Mouse (Mus musculus) MEL (cell line): ENCODE measurements at regions not wholly inside any gene's neighbourhood (a gene's known extent, or its start where the extent isn't known, plus 50 kb on each side); places are given as distances from the start of the nearest gene placed in this dataset.

Experiments used
- DNase-seq: peaks from one replicate; pipeline ENCODE4 v3.0.0; 2011; ENCODE audit warnings: low read depth, low spot score
- H3K27ac ChIP-seq: 2 replicates; pipeline ENCODE4 v1.5.1; 2012; ENCODE audit warnings: low read depth, mild to moderate bottlenecking, control low read depth, low read length, moderate library complexity; ENCODE audit not compliant: control insufficient read depth
- H3K27me3 ChIP-seq, 2 experiments: fragments of 150-350 bp in 1 of 2; sonication (generic) in 1 of 2; 2 replicates each; pipeline ENCODE4 v1.6.1; 2012; ENCODE audit warnings: low read length in 2 of 2, mild to moderate bottlenecking in 2 of 2, improper control_type of control experiment in 1 of 2, moderate library complexity in 1 of 2; ENCODE audit not compliant: insufficient read depth in 2 of 2, control insufficient read depth in 1 of 2
- H3K36me3 ChIP-seq, 2 experiments: 2 replicates each; pipeline ENCODE4 v1.6.1; 2012 to 2014; ENCODE audit warnings: low read length in 2 of 2, improper control_type of control experiment in 1 of 2, inconsistent platforms in 1 of 2, mild to moderate bottlenecking in 1 of 2; ENCODE audit not compliant: insufficient read depth in 2 of 2, control insufficient read depth in 1 of 2
- H3K4me1 ChIP-seq, 2 experiments: fragments of 150-350 bp in 1 of 2; sonication (generic) in 1 of 2; 2 replicates each; pipeline ENCODE4 v1.6.1; 2012; ENCODE audit warnings: low read length in 2 of 2, improper control_type of control experiment in 1 of 2, mild to moderate bottlenecking in 1 of 2; ENCODE audit not compliant: insufficient read depth in 2 of 2, control insufficient read depth in 1 of 2
- H3K4me3 ChIP-seq, 2 experiments: fragments of 150-350 bp in 1 of 2; sonication (generic) in 1 of 2; 2 replicates each; pipeline ENCODE4 v1.5.1; 2012; ENCODE audit warnings: low read depth in 2 of 2, low read length in 2 of 2, mild to moderate bottlenecking in 2 of 2, moderate library complexity in 2 of 2, control low read depth in 1 of 2, improper control_type of control experiment in 1 of 2; ENCODE audit not compliant: control insufficient read depth in 1 of 2, insufficient read depth in 1 of 2
- H3K79me2 ChIP-seq: 2 replicates; pipeline ENCODE4 v1.6.1; 2012; ENCODE audit warnings: mild to moderate bottlenecking, low read length, moderate library complexity; ENCODE audit not compliant: control insufficient read depth, poor library complexity, insufficient read depth
- H3K9ac ChIP-seq: 2 replicates; pipeline ENCODE4 v1.6.1; 2012; ENCODE audit warnings: low read depth, mild to moderate bottlenecking, control low read depth, low read length, moderate library complexity; ENCODE audit not compliant: control insufficient read depth, poor library complexity, severe bottlenecking
- H3K9me3 ChIP-seq: fragments of 150-350 bp; sonication (generic); replicated peaks from 2 replicates; pipeline ENCODE4 v1.6.1; 2012; ENCODE audit warnings: mild to moderate bottlenecking, low read length, improper control_type of control experiment, moderate library complexity; ENCODE audit not compliant: insufficient read depth
- CHD1 ChIP-seq: IDR thresholded peaks from 2 replicates; pipeline ENCODE4 v1.6.1; 2012; ENCODE audit warnings: low read depth, mild to moderate bottlenecking, inconsistent platforms, low read length, improper control_type of control experiment
- CTCF ChIP-seq, 3 experiments: IDR thresholded peaks in 2 of 3; conservative IDR thresholded peaks in 1 of 3; 2 replicates each; pipeline ENCODE4 v1.5.1; 2011 to 2012; ENCODE audit warnings: low read length in 3 of 3, low read depth in 2 of 3, mild to moderate bottlenecking in 2 of 3, improper control_type of control experiment in 1 of 3, inconsistent platforms in 1 of 3, mixed read lengths in 1 of 3, moderate library complexity in 1 of 3; ENCODE audit not compliant: control insufficient read depth in 1 of 3, insufficient read depth in 1 of 3, poor library complexity in 1 of 3, severe bottlenecking in 1 of 3
- ELF1 ChIP-seq: IDR thresholded peaks from 2 replicates; pipeline ENCODE4 v1.6.1; 2014; ENCODE audit warnings: low read depth, mild to moderate bottlenecking, inconsistent platforms, low read length, improper control_type of control experiment, moderate library complexity
- GATA1 ChIP-seq: IDR thresholded peaks from 2 replicates; pipeline ENCODE4 v1.6.1; 2011; ENCODE audit warnings: low read depth, low read length, improper control_type of control experiment
- JUND ChIP-seq: IDR thresholded peaks from 2 replicates; pipeline ENCODE4 v1.6.1; 2011; ENCODE audit warnings: low read depth, mild to moderate bottlenecking, improper control_type of control experiment, low read length
- MAX ChIP-seq: IDR thresholded peaks from 2 replicates; pipeline ENCODE4 v1.6.1; 2011; ENCODE audit warnings: low read length, improper control_type of control experiment
- MAZ ChIP-seq: IDR thresholded peaks from 2 replicates; pipeline ENCODE4 v1.6.1; 2012; ENCODE audit warnings: low read depth, mild to moderate bottlenecking, inconsistent platforms, low read length, improper control_type of control experiment
- NELFE ChIP-seq: IDR thresholded peaks from 2 replicates; pipeline ENCODE4 v1.6.1; 2011; ENCODE audit warnings: low read depth, low read length, improper control_type of control experiment
- POLR2A ChIP-seq, 2 experiments: IDR thresholded peaks; 2 replicates each; pipeline ENCODE4 v1.6.1; 2011 to 2012; ENCODE audit warnings: low read length in 2 of 2, mild to moderate bottlenecking in 2 of 2, control low read depth in 1 of 2, improper control_type of control experiment in 1 of 2, low read depth in 1 of 2, moderate library complexity in 1 of 2; ENCODE audit not compliant: control insufficient read depth in 1 of 2, insufficient read depth in 1 of 2, poor library complexity in 1 of 2
- POLR2AphosphoS5 ChIP-seq: IDR thresholded peaks from 2 replicates; pipeline ENCODE4 v1.6.1; 2012; ENCODE audit warnings: low read depth, borderline replicate concordance, mild to moderate bottlenecking, inconsistent platforms, low read length, moderate library complexity, mixed read lengths
- RAD21 ChIP-seq: IDR thresholded peaks from 2 replicates; pipeline ENCODE4 v1.6.1; 2011; ENCODE audit warnings: mild to moderate bottlenecking, low read depth, low read length, improper control_type of control experiment
- RCOR1 ChIP-seq: IDR thresholded peaks from 2 replicates; pipeline ENCODE4 v1.6.1; 2012; ENCODE audit warnings: low read depth, mild to moderate bottlenecking, inconsistent platforms, low read length, improper control_type of control experiment
- SMC3 ChIP-seq: IDR thresholded peaks from 2 replicates; pipeline ENCODE4 v1.6.1; 2011; ENCODE audit warnings: low read depth, low read length, improper control_type of control experiment
- TCF12 ChIP-seq: IDR thresholded peaks from 2 replicates; pipeline ENCODE4 v1.6.1; 2014; ENCODE audit warnings: low read depth, mild to moderate bottlenecking, inconsistent platforms, low read length, improper control_type of control experiment, moderate library complexity
- USF1 ChIP-seq: IDR thresholded peaks from 2 replicates; pipeline ENCODE4 v1.6.1; 2014; ENCODE audit warnings: low read depth, mild to moderate bottlenecking, inconsistent platforms, low read length, improper control_type of control experiment, moderate library complexity
- USF2 ChIP-seq, 2 experiments: IDR thresholded peaks; 2 replicates each; pipeline ENCODE4 v1.6.1; 2011 to 2012; ENCODE audit warnings: improper control_type of control experiment in 2 of 2, low read length in 2 of 2, borderline replicate concordance in 1 of 2, inconsistent platforms in 1 of 2, low read depth in 1 of 2, mild to moderate bottlenecking in 1 of 2; ENCODE audit not compliant: insufficient read depth in 1 of 2
- ZC3H11A ChIP-seq: IDR thresholded peaks from 2 replicates; pipeline ENCODE4 v1.6.1; 2012; ENCODE audit warnings: low read depth, mild to moderate bottlenecking, inconsistent platforms, low read length, improper control_type of control experiment
- ZMIZ1 ChIP-seq: IDR thresholded peaks from 2 replicates; pipeline ENCODE4 v1.6.1; 2012; ENCODE audit warnings: low read depth, mild to moderate bottlenecking, inconsistent platforms, low read length, improper control_type of control experiment, moderate library complexity
- ZNF384 ChIP-seq: IDR thresholded peaks from 2 replicates; pipeline ENCODE4 v1.6.1; 2012; ENCODE audit warnings: low read depth, mild to moderate bottlenecking, inconsistent platforms, low read length, improper control_type of control experiment

DNA sequence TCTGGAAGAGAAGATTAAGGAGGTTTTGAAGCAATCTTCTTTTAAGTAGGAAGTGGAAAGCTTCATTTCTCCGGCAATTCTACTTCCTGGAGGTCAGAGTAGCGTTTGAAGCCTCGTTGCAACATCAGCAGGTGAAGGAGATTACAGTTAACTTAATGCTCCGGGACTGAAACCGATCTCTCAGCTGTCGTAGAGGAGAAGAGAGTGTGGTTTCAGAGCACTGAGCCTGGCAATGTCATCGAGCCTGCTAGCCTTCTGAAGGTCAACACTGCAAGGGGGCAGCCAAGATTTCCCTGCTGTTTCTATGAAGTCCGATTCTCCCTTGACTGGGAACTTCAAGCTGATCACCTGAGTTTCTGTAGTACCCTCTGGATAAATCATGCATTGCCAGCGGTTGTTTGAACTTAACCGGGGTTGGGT lies 299.1 kb downstream of the Pten start:
- Histone ChIP-seq H3K9me3 (no peaks in the 10 kb centered on the region), H3K27me3 (no peaks in the 10 kb centered on the region), H3K4me3 (no peak overlapping the region), H3K79me2 (no peaks in the 10 kb centered on the region)
- DNase-seq = no peak
- TF ChIP-seq NELFE (no peak), USF1 (no peak), ZNF384 (no peak), POLR2A (IDR thresholded peaks at IDR 0.05; ENCODE audit: control insufficient read depth in 1 of 2, insufficient read depth in 1 of 2, low read depth in 1 of 2, low read length in 2 of 2, poor library complexity in 1 of 2) (no peak), TCF12 (no peak), ZMIZ1 (no peak), GATA1 (no peak), ELF1 (no peak), SMC3 (no peak)
- TF ChIP-seq, all 39 proteins: peak for 0
- no peak overlapping the region for H3K9ac ChIP-seq
- H3K36me3 ChIP-seq = no peaks in the 10 kb centered on the region
- no peaks in the 10 kb centered on the region for H3K4me1 ChIP-seq
- H3K27ac ChIP-seq = no peak overlapping the region

- Histone ChIP-seq H3K36me3 (no peaks in the 10 kb centered on the region), H3K4me3 (no peak overlapping the region), H3K79me2 (no peaks in the 10 kb centered on the region), H3K27ac (no peak overlapping the region), H3K27me3 (no peaks in the 10 kb centered on the region; a peak in 1 of 4 replicates), H3K4me1 (no peaks in the 10 kb centered on the region), H3K9me3 (no peaks in the 10 kb centered on the region), H3K9ac (no peak overlapping the region)
- no peak for DNase-seq
- no peak for TF ChIP-seq ZC3H11A
- no peak for TF ChIP-seq ZMIZ1
- no peak for TF ChIP-seq NELFE
- no peak for TF ChIP-seq CTCF (IDR thresholded peaks at IDR 0.05 in 2 of 3, conservative IDR thresholded peaks at IDR 0.05 in 1 of 3; ENCODE audit: control insufficient read depth in 1 of 3, insufficient read depth in 1 of 3, low read depth in 2 of 3, low read length in 3 of 3, poor library complexity in 1 of 3, severe bottlenecking in 1 of 3)
- TF ChIP-seq MAX = no peak
- no peak for TF ChIP-seq RAD21
- TF ChIP-seq RCOR1 = no peak
- TF ChIP-seq USF2 (IDR thresholded peaks at IDR 0.05; ENCODE audit: borderline replicate concordance in 1 of 2, insufficient read depth in 1 of 2, low read depth in 1 of 2, low read length in 2 of 2) = no peak
- no peak for TF ChIP-seq MAZ
- no peak for TF ChIP-seq POLR2AphosphoS5
- TF ChIP-seq CHD1 = no peak
- no peak for TF ChIP-seq JUND
Measured at GRCm38 (mm10) chr19:33061006-33061405, 303.7 kb downstream of the Pten start.
